Mouse (Mus musculus) neural tube, embryonic 11.5 days (tissue): Measurements from ENCODE around the gene Pwwp2b. TPM values are rescaled to one million over a fixed set of nuclear protein-coding genes. Genes with fewer than 3 reads are reported as not detected.

Experiments
- polyA plus RNA-seq: library from polyadenylated mRNA; unstranded; fragments of >200 nt; fragmentation: Nextera tagmentation; extraction: Ambion mirVana; gene quantifications from 2 replicates; pipeline ENCODE4 v1.2.1, GENCODE M21; 2014

Pwwp2b gene
- polyA plus RNA-seq, 1 experiment from 2014 or later: 4.7 TPM

Other genes starting within 250 kb of the Pwwp2b start
- gene Dpysl4, start 162.5 kb upstream of the Pwwp2b start, polyA plus RNA-seq: 295 and 318 TPM in 2 replicates
- gene Lrrc27, start 35.5 kb upstream of the Pwwp2b start, polyA plus RNA-seq: 5.1 and 7.9 TPM in 2 replicates
- gene Stk32c, start 35.2 kb upstream of the Pwwp2b start, polyA plus RNA-seq: 0.46 and 1.1 TPM in 2 replicates
- 27.4 and 28.4 TPM in 2 replicates for gene Inpp5a, start 140.6 kb downstream of the Pwwp2b start, polyA plus RNA-seq